Comparison of ENCODE assay signal across 7 mouse cellular contexts in the genomic region with DNA sequence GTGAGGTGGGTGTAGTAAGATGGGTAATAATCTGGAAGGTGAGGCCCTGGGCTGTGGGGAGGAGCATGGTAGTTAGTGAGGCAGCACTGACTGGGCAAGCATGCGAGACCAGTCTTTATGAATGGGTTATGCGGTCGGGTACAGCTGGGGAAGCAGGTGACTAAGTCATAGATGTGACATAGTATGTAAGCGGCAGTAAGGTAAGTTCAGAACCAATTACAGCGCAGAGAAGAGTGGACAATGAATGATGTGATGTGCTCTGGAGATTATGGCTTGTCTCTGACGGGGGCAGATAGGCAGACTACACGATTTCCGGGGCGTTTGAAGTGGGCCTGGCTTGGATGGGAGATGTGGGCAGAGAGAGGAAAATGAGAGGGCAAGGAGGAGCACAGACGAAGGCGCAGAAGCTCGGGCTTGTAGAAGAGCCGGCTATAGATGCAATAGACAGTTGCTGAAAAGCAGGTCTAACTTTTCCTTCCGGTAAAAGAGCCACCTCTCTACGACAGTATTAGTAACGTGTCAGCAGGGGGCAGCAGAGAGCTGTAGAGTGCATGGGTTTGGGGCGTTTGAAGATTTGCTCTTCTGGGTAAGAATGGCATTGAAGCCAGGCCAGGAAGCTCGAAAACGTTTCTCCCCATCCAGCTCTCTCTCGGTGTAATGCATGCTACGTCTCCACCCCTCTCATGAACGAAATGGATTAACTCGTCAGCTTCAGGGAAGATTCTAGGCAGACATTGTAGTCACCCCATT.
DNase-seq lines count a peak whose midpoint lies in the region; ATAC-seq and TF ChIP-seq lines count a peak whose summit lies in the region.

No protein-coding gene starts in this region.

- TF ChIP-seq CTCF in intestine, postnatal 0 days (IDR thresholded peaks at IDR 0.05; ENCODE audit: low read depth), result peak; percentile 92

- 0 out of 2 replicates have a peak overlapping the region, but pooled peaks have one; percentile 21 for H3K4me2 ChIP-seq in intestine, postnatal 0 days (replicated peaks; ENCODE audit: low read depth)
- H3K4me2 ChIP-seq in midbrain, embryonic 12.5 days (replicated peaks), result peak overlapping the region; percentile 22

- H3K27ac ChIP-seq in intestine, postnatal 0 days (ENCODE audit: low read depth, low read length), result no peak overlapping the region
- no peak overlapping the region for H3K27ac ChIP-seq in midbrain, embryonic 12.5 days (replicated peaks)

- intact Hi-C loops in left cerebral cortex, postnatal 25 days (cut with DNase I), result loop anchor here (2.0 to 10.0 kb wide), 3 partner anchors 393 to 1163 kb away; no protein-coding TSS in a partner anchor

- H3K4me3 ChIP-seq in intestine, postnatal 0 days (ENCODE audit: low read depth, low read length), result no peak overlapping the region
- no peak overlapping the region for H3K4me3 ChIP-seq in midbrain, embryonic 12.5 days

- H3K36me3 ChIP-seq in intestine, postnatal 0 days (ENCODE audit: control insufficient read depth, insufficient read depth), result no peaks in the 10 kb centered on the region
- no peaks in the 10 kb centered on the region for H3K36me3 ChIP-seq in midbrain, embryonic 12.5 days

- peak; percentile 65; the same call in 1 of the 2 replicates for ATAC-seq in intestine, postnatal 0 days
- ATAC-seq in midbrain, embryonic 12.5 days (ENCODE audit: low FRiP score, low read depth), result peak; percentile 90

- no peaks in the 10 kb centered on the region for H3K27me3 ChIP-seq in intestine, postnatal 0 days (replicated peaks; ENCODE audit: control insufficient read depth, insufficient read depth, low read length)
- no peaks in the 10 kb centered on the region for H3K27me3 ChIP-seq in midbrain, embryonic 12.5 days

- no peaks in the 10 kb centered on the region for H3K9me3 ChIP-seq in intestine, postnatal 0 days (ENCODE audit: control insufficient read depth)
- H3K9me3 ChIP-seq in midbrain, embryonic 12.5 days, result no peaks in the 10 kb centered on the region

- peak; percentile 88 for DNase-seq in adrenal gland, postnatal 10 days
- peak; percentile 93 for DNase-seq in embryo, embryonic 10 days (ENCODE audit: low spot score)
- DNase-seq in gastrocnemius, postnatal 25 days, result peak; percentile 10
- DNase-seq in left cerebral cortex, postnatal 25 days (ENCODE audit: low spot score in 2 of 2), result peak; percentile 88 to 95
- DNase-seq in spleen, postnatal 14 days (ENCODE audit: low spot score in 2 of 2), result peak; percentile 10 to 47

- H3K4me1 ChIP-seq in intestine, postnatal 0 days (replicated peaks; ENCODE audit: control insufficient read depth, insufficient read depth, low read length), result no peaks in the 10 kb centered on the region
- H3K4me1 ChIP-seq in midbrain, embryonic 12.5 days, result no peaks in the 10 kb centered on the region

- no peak overlapping the region for H3K9ac ChIP-seq in intestine, postnatal 0 days (ENCODE audit: low read depth, low read length)
- H3K9ac ChIP-seq in midbrain, embryonic 12.5 days (replicated peaks), result no peak overlapping the region

- WGBS in intestine, postnatal 0 days, result 29% methylated on average over 23 of the region's 23 CpGs
- 36% methylated on average over 23 of the region's 23 CpGs for WGBS in midbrain, embryonic 12.5 days

Comparison
In these comparisons a context has a peak if more than half of its experiments do, and no peak if none do; other contexts are left out.
1. DNase-seq: peak in every context shown above with its lines; median percentile 93 in embryo, embryonic 10 days; 92 in left cerebral cortex, postnatal 25 days; 88 in adrenal gland, postnatal 10 days; 28 in spleen, postnatal 14 days; 10 in gastrocnemius, postnatal 25 days.